Mouse (Mus musculus) bone marrow macrophage, adult 2 months (primary cell): ENCODE results near the gene Gm9507.

Experiments
- CTCF ChIP-seq: IDR thresholded peaks from 2 replicates; pipeline ENCODE4 v1.5.1; 2012; ENCODE audit warnings: low read depth, mild to moderate bottlenecking, low read length, moderate library complexity
- POLR2A ChIP-seq: IDR thresholded peaks from 2 replicates; pipeline ENCODE4 v1.6.1; 2012; ENCODE audit warnings: mild to moderate bottlenecking, low read depth, low read length, borderline replicate concordance

DNA sequence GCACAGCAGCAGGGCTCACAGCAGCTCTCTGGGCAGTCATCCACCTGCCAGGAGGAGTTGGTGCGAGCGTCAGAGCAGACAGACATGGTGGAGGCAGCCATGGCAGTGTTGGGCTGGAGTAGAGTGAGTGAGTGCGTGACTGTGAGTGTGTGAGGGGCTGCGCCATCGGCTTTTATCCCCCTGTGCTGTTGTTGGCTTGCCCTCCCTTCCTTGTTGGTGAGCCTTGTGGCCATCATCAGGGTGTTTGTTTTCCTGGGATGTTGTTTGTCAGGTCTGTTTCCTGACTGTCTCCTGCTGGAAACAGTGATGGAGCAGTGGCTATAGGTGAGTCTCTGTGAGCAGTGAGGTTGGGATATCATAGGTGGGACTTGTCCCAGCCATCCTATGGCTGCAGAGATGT, at the start of gene Gm9507:
- TF ChIP-seq CTCF, result no peak
- TF ChIP-seq POLR2A, result no peak
